Mouse (Mus musculus) heart, adult 2 months (tissue): Measurements from ENCODE around the gene Myo18a.

Experiments used
- CTCF ChIP-seq: fragments of 200-600 bp; IDR thresholded peaks from 2 replicates; pipeline ENCODE4 v1.8.1; 2022; ENCODE audit warnings: antibody characterized with exemption, mild to moderate bottlenecking, moderate library complexity
- POLR2A ChIP-seq: fragments of 200-500 bp; IDR thresholded peaks from 2 replicates; pipeline ENCODE4 v1.6.1; 2011; ENCODE audit warnings: mild to moderate bottlenecking, low read depth, low read length, control low read depth; ENCODE audit not compliant: insufficient read depth

- TF ChIP-seq CTCF (no peak), POLR2A (no peak)
Observed at GRCm38 (mm10) chr11:77832541-77832940, 69.5 kb downstream of the Myo18a start.
